Mouse (Mus musculus) liver, postnatal 0 days (tissue): Measurements from ENCODE around the gene Kctd11.

Experiments
- CTCF ChIP-seq: sonication (generic); IDR thresholded peaks from 2 replicates; pipeline ENCODE4 v1.5.1; 2016; ENCODE audit warnings: antibody characterized with exemption, low read depth
- EP300 ChIP-seq: IDR thresholded peaks from 2 replicates; pipeline ENCODE4 v1.6.1; 2016; ENCODE audit warnings: antibody characterized with exemption, low read depth, mild to moderate bottlenecking

DNA sequence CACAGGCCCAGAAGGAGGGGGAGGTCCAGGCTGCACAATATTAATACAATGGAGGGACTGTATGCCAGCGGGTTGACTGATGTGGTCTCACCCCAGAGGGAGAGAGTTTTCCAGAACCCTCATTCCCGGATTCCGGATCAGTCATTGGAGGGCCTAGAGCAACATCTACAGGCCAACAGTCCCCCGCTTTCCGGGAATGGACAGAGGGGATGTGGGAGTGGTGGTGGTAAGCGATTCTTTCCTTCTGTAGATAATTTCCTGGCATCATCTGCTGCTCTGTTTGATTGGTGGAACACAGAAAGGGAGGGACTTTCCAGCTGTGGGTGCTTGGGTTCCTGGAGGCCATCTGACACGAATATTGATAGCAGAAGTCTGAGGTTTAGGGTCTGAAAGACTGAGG lies 5.0 kb downstream of the Kctd11 start:
- TF ChIP-seq EP300 = no peak
- no peak for TF ChIP-seq CTCF
